Mouse (Mus musculus): ENCODE measurements around the gene Dapk2.

Gene Dapk2

DNA sequence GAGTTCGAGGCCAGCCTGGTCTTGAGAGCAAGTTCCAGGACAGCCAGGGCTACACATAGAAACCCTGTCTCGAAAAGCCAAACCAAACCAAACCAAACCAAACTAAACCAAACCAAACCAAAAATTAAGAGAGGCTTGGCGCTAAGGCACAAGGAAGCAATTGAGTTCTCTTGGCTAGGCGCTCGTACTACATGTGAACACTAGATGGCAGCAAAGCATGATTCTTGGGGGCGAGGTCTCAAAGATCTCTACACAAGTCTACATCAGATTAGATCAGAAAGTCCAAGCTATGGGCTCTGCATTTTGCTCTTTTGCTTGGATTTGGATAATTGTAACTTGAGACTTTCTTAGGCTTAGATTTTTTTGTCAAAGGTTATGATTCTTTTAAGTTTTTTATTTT is 13.8 kb upstream of the Dapk2 start:
- DNase-seq = peak; percentile 72

DNA sequence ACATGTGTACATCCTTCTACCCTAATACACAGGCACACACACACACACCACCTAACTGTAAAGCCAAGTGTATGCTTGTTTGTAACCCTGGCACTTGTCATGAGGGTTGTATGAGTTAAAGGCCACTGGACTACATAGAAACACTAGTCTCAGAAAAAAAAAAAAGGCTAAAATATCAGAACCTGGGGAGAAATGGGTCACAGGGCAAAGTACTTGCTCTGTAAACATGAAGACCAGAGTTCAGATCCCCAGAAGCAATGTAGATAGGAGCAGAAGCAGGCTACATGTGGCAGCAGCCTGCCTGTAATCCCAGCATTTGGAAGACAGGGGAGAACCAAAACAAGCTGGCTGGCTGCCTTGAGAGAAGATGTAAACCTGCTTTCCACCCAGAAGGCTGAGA is 11.9 kb upstream of the Dapk2 start:
- no peak for DNase-seq

DNA sequence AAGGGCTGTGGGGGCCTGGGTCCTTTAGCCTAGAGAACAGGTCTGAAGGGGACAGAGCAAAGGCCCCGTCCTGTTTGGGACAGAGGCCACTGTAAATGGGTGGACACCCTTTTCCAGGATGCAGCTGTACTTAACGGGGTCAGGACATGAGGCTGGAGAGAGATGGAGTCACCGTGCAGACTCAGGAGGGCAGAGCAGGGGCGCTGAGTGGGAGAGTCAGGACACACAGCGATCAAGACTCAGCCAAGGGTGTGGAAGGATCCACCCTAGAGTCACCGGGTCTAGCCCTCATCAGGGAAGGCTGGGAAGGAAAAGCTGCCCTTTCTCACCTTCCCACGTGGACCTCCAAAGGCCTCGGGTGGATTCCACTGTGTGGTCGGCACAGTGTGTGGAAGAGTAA is 6.0 kb upstream of the Dapk2 start:
- DNase-seq = no peak

DNA sequence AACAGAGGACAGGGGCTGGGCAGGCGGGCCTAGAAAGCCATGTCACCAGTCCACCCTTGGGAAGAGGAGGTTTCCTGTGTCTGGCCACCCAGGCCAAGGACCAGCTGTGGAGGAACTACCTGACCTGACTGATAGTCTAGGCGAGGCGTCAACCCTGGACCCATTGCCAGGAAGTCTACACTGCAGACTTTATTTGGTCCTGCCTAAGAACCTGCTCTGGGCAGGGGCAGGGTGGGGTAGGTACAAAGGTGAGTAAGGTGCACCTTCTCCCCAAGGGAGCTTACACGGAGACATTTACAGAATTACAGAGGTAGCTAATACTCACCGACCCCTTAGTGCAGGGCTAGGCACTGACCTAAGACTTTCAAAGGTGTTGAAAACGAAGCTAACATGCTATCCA is 4.4 kb upstream of the Dapk2 start:
- no peak for DNase-seq

DNA sequence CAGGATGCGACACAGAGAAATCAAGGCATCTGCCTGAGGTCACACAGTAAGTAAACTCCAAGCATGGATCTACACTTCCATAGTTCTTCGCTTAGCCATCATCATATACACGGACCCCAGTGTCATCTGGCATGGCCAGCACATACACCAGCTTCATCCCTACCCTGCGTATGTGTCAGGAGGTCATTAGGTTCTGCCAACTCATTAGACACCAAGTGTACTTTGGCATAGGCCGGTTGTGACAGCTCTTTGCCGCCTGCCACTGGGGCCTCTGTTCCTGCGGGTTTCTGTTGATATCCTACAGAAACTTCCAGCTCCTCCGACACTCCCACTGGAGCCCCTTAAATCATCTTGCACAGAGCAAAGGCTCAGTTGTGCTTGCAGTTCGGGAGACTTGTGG is 4.0 kb upstream of the Dapk2 start:
- DNase-seq = no peak

DNA sequence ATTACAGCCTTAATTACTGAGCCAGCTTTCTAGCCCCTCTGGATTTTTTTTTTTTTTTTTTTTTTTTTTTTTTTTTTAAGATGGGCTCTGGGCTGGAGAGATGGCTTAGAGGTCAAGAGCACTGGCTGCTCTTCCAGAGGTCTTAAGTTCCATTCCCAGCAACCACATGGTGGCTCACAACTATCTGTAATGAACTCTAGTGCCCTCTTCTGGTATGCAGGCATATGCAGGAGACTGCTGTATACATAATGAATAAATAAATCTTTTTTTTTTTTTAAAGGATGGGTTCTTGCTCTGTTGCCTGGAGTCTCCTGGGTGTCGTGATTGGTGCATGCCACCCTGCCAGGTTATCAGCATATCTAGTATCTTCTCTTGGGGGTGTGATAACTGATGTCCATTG is 2.5 kb upstream of the Dapk2 start:
- DNase-seq = no peak

DNA sequence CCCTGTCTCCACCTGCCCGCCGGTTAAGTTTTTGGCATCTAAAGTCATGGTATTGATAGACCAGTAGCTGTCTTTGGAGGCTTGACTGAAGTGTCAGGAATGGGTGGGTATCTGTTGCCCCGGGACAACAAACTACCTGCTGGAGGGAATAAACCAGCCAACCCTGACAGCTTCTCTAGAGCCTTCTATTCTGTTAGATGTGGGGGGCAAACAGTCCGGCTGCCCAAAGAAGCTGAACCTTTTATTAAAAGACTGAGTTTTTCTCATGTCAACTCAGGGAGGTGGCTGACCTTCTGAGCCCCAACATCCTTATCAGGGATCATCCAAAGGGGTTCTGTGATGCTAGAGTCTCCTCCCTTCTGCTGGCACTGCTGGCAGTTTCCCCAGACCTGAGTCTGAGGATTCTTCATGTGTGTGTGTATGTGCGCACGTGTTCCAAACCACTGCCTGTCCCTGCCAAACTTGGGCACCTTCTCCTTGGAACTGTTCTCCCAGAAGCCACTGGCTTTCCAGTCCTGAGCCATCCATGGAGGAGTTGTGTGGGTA is 935 bp downstream of the Dapk2 start:
- no peak for DNase-seq

DNA sequence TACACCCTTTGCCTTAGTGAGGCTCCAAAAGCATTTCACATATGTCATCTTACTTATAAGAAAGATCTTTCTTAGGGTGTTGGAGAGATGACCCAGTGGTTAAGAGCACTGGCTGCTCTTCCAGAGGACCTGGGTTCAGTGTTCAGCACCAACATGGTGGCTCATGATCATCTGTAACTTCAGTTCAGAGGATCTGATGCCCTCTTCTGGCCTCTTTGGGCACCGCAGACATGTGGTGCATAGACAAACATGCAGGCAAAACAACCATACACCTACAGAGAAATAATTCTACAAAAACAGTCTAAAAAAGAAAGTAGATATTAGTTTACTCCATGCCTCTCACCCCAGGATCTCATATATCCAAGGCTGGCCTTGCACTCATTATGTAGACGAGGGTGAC is 2.1 kb downstream of the Dapk2 start:
- no peak for DNase-seq

DNA sequence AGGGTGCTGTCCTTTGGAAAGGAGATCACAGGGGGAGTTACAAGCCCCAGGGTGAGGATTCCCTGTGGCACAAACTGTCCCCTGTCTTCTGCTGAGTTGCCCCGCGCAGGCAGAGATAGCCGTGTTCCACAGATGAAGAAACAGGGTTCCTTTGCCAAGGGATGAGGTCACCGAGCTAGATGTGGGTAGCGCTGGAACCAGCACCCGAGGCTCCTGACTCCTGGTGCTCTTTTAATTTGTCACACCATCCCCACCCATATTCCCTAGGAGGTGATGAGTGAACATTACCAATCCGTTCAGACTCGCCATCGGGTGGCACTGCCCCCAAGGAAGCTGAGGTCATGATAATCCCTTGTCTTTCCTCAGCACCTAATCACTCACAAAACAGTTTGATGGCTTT is 5.0 kb downstream of the Dapk2 start:
- no peak for DNase-seq

DNA sequence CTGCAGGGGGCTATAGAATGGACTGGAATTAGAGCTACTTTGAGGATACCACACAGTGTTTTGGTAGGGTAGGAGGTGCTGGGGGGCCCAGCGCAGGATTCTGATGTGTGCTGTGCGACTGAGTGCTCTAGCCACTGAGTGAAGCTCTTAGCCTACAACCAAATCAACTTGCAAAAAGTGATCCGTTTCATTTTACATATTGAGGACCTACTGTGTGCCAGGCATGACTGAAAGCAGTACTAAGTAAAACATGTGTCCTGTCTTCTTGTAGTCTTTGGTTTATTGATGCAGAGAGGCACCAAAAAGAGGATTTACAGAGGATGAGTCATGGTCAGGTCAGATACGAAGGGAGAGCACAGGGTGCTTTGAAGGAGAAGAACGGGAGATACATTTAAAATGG is 9.2 kb downstream of the Dapk2 start:
- no peak for DNase-seq

DNA sequence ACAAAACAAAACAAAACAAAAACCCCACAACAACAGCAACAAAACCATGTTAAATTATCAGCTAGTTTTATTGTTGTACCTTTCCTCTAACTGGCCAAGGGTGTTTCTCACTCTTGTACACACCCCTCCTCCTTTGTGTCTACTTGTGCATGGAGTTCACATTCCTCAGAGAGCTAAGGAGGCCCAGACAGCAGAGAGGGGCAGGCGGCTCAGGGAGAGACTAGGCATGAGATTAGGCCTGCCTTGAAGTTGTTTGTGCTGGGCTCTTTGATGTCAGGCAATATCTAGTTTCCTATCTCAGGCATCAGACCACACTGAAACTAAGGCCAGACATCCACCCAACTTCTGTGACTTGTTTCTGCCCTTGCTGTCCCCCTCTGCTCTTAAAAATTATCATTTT is 10.2 kb downstream of the Dapk2 start:
- no peak for DNase-seq

DNA sequence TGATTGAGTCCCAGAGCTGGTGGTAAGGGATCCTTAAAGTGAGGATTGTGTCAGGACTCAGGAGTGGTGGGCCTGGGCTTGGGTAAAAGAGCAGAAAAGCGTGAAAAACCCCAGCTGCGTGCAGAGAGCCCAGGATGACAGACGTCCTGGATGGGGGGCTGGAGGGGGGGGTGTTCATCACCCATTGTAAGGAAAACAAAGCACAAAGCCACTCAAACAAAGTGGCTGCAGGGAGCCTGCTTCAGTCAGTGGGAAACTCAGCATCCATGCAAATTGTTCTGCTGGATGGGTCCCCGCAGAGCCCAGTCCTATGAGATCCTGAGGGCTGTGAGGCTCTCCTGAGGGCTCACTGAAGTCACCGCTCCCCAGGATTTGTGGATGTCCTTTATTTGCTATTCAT is 12.5 kb downstream of the Dapk2 start:
- no peak for DNase-seq

DNA sequence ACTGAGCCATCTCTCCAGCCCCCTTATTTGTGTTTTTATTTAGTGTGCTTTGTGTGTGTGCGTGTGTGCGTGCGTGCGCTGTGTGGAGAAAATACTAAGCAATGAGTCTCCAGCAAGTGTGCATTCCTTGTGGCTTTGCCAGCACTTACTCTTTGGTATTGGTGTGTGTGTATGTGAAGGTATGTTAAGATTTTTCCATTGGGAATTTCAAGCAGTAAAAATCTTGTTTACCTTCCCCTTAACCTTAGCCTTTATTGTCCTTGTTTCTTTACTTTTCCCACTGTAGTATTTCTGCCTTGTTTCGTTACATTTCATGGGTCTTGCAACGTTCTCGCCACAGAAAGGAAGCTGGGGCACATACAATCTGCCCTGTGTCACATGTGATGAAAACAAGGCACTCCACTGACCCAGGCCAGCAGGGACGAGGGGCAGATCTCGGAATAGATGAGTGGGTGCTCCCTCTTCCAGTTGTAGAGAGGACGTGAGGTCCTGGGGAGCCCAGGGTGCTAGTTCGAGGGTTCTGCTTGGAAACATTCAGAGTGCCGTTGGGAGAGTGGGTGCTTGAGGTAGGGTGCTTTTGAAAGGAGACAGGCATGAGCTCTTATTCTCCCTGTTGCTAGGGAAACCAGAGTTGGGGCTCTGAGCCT is 13.4 kb downstream of the Dapk2 start:
- DNase-seq = no peak

DNA sequence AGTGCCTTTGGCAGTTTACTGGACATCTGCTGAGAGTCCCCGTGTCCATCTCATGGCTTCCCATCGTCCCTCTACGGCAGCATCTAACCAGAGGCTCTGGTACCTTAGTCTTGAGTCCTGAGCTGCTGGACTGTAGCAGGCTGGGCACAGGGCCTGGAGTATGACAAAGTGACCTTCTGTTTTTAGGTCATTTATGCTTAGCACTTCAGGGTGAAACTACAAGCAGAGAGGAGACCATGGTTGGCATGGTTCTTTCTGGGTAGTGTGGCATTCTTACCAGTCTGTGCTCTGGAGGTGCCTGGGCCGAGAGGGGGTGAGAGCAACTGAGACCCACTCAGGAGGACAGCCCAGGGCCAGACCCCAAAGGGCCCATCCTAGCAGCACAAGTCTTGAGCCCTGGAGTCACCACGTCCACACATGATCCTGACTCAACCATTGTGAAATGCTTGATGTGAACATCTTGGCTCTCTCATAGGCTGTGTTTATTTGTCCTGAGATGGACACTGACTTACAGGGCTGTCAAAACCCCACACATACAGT is 15.4 kb downstream of the Dapk2 start:
- DNase-seq = no peak

DNA sequence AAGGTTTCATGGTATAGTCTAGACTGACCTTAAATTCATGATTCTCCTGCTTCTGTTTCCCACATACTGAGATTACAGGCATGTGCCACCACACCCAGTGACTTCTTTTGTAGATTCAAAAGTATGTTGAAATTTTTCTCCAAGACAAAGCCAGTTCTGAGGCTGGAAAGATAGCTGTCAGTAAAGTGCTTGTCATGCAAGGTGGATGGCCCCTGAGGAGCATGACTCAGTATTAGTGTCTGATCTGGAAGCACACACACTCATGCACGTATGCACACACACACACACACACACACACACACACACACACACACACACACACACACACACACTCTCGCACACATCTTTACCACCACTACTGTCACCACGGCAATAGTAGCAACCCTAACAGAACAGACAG is 17.0 kb downstream of the Dapk2 start:
- DNase-seq = no peak

DNA sequence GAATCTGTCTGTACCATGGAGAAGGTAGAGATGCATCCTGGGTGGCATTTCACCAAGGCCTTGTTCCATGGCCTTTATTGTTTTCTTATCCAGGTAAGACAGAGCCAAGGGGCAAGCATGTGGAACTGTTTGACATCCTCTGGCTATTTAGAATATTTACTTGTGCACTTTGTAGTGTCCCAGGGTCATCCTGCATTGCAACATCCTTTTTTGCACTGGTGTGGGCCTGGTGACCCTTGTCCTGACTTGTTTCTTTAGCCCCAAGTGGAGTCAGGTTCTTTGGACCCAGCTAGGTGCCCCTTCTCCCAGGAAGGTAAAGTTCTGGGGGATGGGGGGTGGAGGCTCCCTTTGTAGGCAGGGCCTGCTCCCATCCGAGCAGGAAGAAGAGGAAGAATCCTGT is 20.0 kb downstream of the Dapk2 start:
- no peak for DNase-seq

DNA sequence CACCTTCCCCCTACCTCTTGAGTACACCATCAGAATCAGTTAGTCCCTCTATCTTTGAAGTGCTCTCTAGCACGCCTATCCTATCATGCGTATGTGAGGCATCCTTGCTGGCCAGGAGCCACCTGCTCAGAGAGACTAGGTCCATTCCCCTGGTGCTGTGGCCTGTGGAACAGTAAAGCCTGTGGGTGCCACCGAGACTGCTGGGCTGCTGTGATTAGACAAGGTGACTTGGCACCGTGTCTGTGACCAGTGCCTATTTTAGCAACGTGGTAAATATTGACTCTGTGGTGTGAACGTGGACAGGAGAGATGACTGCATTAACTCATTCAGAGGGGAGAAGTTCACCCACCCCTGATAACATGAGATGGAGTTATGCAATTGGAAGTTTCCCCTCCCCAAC is 21.8 kb downstream of the Dapk2 start:
- DNase-seq = no peak

DNA sequence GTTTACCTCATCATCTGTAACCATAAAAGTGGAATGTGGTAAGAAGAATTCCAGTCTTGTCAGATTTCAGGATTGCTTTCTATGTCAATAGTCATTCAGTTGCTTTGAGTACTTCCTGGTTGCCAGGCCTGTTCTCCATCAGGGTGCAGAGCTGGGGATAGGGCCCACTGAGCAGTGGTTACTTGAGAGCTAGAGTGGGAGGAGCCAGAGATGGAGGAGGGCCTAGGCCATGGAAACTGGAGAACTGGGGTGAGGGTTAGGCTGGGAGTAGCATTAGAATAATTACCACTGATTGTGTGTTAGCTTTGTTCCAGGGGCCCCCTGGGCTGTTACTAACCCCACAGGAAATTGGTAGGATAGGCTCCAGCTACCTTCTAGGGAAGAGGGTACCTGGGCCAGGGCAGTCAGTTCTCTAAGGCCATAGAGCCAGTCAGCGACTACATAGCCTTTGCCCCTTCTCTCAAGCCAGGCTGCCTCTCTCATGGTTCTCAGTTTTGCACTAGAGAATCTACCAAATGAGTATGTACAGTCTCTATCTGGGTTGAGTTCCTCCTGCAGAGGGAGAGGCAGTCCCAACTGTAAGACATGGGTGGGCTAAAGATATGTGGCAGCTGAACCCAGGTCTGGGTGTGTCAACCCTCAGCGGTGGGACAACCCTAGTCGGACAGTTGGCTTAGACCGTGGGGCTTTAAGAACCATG is 23.3 kb downstream of the Dapk2 start:
- no peak for DNase-seq

DNA sequence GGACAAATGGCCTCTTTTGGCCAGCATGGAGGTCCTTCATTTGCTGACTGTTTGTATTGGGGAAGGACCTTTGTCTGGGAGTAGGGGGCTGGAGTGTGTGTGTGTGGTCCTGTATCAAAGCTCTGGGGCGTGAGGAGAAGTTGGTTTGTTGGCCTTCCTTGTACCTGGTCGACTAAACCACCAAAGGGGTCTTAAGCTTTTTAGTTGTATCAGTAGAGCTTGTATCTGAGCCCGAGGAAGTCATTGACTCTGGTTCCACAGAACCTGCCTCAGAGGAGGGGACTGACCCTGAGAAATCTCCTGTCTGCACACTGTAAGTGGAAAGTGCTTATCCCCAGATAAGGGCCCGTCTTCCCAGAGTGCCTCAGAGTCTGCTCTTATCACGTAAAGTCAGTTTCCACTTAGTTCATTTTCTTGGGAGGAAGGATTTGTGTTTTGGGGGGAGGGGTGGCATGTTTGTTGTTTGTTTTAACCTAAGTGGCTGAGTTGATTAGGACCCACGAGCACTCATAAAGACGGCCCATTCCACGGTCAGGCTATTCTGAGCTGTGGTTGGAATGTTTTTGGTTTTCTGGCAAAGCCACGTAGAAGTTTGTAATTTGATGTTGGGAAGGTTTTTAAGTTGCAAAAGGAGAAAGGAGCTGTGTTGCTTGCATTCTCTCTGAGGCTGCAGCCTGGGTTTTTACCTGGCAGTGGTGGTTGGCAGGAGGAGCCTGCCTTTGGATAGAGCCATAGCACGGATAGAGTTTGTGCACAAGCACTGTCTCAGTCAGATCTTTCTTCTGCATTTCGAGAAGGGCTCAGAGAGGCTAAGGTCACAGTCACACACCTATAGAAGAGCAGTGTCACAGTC is 24.0 kb downstream of the Dapk2 start:
- no peak for DNase-seq

DNA sequence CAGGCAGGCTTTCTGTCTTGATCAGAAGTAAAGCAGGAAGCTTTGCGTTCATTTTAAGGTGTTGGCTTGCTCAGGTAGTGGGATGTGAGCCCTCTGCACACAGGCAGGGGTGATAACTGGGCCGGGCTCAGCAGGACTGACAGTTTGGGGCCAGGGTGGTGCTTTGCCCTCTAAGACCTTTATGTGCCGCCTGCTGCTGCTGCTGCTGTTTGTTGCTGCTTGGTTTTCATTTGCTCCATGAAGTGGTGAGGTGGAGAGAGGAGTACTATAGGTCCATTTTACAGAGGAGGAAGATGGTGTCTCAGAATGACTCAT is 24.6 kb downstream of the Dapk2 start:
- no peak for DNase-seq

DNA sequence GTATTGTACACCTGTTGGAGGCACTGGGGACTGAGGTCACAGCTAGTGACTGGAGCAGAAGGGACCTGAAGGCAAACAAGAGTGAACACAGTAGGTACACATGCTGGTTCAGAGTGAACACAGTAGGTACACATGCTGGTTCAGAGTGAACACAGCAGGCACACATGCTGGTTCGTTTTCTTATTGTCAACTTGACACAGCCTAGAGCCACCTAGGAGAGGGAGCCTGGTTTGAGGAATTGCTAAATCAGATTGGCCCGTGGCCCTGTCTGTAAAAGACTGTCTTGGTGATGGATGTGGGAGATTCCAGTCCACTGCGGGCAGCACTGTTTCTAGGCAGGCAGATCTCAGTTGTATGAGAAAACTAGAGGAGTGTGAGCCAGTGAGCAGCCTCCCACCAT is 25.0 kb downstream of the Dapk2 start:
- no peak for DNase-seq

DNA sequence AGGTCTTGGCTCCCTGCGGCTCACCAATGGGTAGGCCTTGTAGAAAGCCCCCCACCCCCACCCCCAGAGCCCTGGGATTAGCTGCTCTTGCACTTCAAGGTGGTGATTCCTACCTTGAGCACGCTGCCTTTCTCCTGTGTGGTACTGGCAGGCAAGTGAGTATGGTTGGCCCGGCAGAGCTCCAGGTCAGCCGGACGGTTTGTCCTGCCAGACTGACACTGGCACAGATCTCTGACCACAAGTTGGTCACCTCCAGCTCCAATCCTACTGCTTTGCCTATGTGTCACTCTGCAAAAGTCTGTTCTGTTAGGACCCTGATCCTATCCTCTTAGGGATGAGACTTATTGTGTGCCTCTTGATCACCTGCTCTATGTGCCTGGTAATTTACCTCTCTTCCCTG is 26.5 kb downstream of the Dapk2 start:
- DNase-seq = no peak

DNA sequence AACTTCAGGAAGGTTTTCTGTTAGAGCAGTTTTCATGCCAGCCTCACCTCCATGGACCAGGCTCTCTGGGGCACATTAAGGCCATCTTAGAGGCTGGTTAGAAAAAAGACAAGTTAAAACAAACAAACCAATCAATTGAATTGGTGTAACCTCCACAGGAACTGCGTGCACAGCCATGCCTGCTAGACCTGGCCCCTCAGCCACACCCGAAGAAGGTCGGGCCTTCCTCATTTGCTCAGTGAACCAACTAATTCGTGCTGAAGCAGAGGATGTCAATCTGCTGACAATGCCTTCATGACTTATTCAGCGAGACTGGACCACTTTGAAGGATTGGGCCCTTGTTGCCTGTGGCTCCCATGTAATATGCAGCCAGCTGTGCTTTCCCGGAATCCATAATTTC is 28.4 kb downstream of the Dapk2 start:
- no peak for DNase-seq

DNA sequence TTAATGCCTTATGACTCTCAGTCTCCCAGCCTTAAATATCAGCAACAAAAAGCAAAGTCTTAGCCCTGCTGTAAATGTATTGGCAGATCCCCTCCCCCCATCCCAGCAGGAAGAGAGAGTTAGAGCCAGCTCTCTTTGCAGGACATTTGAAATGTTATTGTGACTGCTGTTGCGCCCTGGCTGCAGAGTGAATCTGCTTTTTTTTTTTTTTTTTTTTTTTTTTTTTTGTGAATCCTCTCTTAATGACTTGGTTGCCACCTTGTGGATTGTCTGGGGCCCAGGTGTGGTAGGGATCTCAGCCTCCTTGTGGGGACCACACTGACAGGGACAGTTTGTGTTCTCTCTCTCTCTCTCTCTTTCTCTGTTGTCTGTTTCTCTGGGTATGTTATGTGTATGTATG is 31.0 kb downstream of the Dapk2 start:
- no peak for DNase-seq

Data from right cerebral cortex, adult 18-20 months (tissue).